Mouse (Mus musculus) brain, embryonic 14.5 days (tissue): Measurements from ENCODE around the gene Gpr88. TPM values are rescaled to one million over a fixed set of nuclear protein-coding genes. Genes with fewer than 3 reads are reported as not detected.
"Not testable (repeated sequence)": the region's sequence is repeated elsewhere in the genome, so short reads cannot be mapped to it uniquely, and the experiment has no call there.

Experiments used
- DNase-seq: peaks from one replicate; pipeline ENCODE4 v3.0.0-alpha.2; 2011; ENCODE audit warnings: low read depth
- CTCF ChIP-seq: fragments of 200-500 bp; IDR thresholded peaks from 2 replicates; pipeline ENCODE4 v1.5.1; 2012; ENCODE audit warnings: inconsistent platforms, mild to moderate bottlenecking, moderate library complexity, borderline replicate concordance; ENCODE audit not compliant: insufficient read depth, insufficient read length; ENCODE audit errors: extremely low read depth
- POLR2A ChIP-seq: fragments of 200-500 bp; IDR thresholded peaks from 2 replicates; pipeline ENCODE4 v1.6.1; 2012; ENCODE audit warnings: mild to moderate bottlenecking, inconsistent platforms, borderline replicate concordance; ENCODE audit not compliant: poor library complexity, insufficient read depth, insufficient read length, severe bottlenecking; ENCODE audit errors: extremely low read depth
- polyA plus RNA-seq: library from polyadenylated mRNA; depleted of rRNA; stranded (reverse); fragments of >200 nt; gene quantifications from 2 replicates; pipeline ENCODE4 v1.2.3, GENCODE M21; 2012

Gpr88 gene
- polyA plus RNA-seq, 1 experiment: 7.9 TPM

DNA sequence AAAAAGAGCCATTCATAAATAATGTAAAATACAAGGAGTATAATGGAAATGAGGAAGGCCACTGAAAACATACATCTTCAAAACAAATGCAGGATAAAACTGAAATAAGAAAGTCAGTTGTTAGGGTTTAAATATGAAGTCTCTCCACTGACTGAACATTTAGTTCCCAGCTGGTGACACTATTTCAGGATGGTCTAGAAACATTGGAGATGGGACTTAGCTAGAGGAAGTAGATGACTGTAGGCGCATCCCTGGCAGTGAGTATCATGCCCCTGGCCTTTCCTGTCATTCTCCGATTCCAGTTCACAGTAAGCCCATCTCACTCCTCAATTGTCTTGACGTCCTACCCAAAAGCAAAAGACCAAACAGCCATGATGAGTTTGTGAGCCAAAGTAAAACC is 19.8 kb downstream of the Gpr88 start:
- DNase-seq: no peak
- TF ChIP-seq POLR2A (no peak), CTCF (no peak)

- TF ChIP-seq CTCF: no peak
- TF ChIP-seq POLR2A: no peak
- no peak for DNase-seq
Observed at GRCm38 (mm10) chr3:116232763-116233162, 20.5 kb downstream of the Gpr88 start.

DNA sequence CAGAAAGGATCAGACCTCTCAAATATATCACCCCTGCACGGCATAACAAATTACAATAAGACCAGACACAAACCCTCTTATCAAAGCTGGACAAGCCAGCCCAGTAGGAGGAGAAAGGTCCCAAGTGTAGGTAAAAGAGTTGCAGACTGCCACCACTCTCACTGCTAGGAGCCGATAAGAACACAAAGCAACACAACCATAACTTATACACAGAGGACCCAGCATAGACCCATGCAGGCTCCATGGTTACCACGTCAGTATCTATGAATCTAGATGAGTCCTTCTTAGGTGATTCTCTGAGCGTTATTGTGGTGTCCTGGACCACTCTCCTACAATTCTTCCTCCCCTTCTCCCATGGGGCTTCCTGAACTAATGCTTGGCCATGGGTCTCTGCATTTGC is 24.0 kb downstream of the Gpr88 start:
- TF ChIP-seq POLR2A: no peak
- TF ChIP-seq CTCF: no peak
- no peak for DNase-seq

- peak; percentile 62 for DNase-seq
- no peak for TF ChIP-seq POLR2A
- TF ChIP-seq CTCF: no peak
Observed at GRCm38 (mm10) chr3:116228360-116229245, 24.7 kb downstream of the Gpr88 start.

GRCm38 (mm10) chr3:116227383-116227782 is 25.9 kb downstream of the Gpr88 start:
- TF ChIP-seq CTCF: no peak
- no peak for TF ChIP-seq POLR2A
- no peak for DNase-seq

DNA sequence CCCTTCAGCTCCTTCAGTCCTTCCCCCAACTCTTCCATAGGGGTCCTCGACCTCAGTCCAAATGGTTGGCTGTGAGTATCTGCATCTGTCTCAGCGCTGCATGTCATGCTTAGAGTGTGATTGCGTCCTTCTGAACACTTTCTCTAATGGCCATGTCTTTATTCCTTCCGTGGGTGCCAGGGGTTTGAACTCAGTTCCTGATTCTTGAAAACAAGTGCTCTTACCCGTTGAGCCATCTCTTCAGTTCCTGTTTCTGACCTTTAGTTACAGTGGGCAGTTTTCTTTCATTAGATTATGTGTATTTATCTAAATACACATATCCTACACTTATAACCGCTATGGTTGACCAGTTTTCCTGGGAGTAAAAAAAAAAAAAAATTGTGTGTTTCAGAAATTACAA is 26.4 kb downstream of the Gpr88 start:
- TF ChIP-seq CTCF (no peak), POLR2A (no peak)
- DNase-seq: no peak

GRCm38 (mm10) chr3:116222511-116223243 is 30.6 kb downstream of the Gpr88 start:
- DNase-seq: peak; percentile 67

GRCm38 (mm10) chr3:116221686-116222010 is 31.7 kb downstream of the Gpr88 start:
- no peak for DNase-seq
- no peak for TF ChIP-seq POLR2A
- no peak for TF ChIP-seq CTCF

More at GRCm38 (mm10) chr3:116222511-116223243, 30.6 kb downstream of the Gpr88 start:
- no peak for TF ChIP-seq POLR2A
- no peak for TF ChIP-seq CTCF

- TF ChIP-seq POLR2A (no peak), CTCF (no peak)
- no peak for DNase-seq
Observed at GRCm38 (mm10) chr3:116220980-116221685, 32.2 kb downstream of the Gpr88 start.

- DNase-seq: not testable (repeated sequence)
Observed at GRCm38 (mm10) chr3:116217398-116217797, 35.9 kb downstream of the Gpr88 start.

GRCm38 (mm10) chr3:116216261-116216660 is 37.0 kb downstream of the Gpr88 start:
- TF ChIP-seq CTCF (no peak), POLR2A (no peak)
- DNase-seq: no peak

DNA sequence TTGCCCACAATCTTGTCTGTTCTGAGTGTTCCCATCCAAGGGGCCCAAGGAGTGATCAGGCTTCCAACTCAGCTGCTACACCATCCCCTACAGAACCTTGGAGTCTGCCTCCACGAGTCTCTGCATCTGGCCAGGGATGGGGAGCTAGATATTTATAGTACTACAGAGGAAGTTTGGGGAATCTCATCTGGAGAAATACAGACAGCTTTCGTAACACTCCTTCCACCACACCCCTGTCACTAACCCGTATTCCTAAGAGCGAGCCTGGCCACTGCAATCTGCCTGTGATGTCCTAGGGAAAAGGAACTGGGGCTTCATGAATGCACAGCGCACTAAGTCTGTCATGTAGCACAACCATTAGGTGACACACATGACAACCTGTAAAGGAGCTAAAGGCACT is 41.7 kb downstream of the Gpr88 start:
- TF ChIP-seq POLR2A (no peak), CTCF (no peak)
- DNase-seq: no peak

- TF ChIP-seq CTCF (no peak), POLR2A (no peak)
- no peak for DNase-seq
Observed at GRCm38 (mm10) chr3:116210720-116211121, 42.6 kb downstream of the Gpr88 start.
